Mouse (Mus musculus) lung, postnatal 25 days (tissue): ENCODE data around the gene Pif1.

ENCODE experiments used
- DNase-seq: peaks from one replicate; pipeline ENCODE4 v3.0.0; 2022; ENCODE audit warnings: low spot score

The Pif1 gene

GRCm38 (mm10) chr9:65640838-65641410, 54.0 kb downstream of the Pif1 start:
- DNase-seq = no peak

GRCm38 (mm10) chr9:65641446-65642052, 54.6 kb downstream of the Pif1 start:
- DNase-seq = no peak

GRCm38 (mm10) chr9:65642546-65642945, 55.6 kb downstream of the Pif1 start:
- no peak for DNase-seq

GRCm38 (mm10) chr9:65644960-65645359, 58.0 kb downstream of the Pif1 start:
- no peak for DNase-seq
